Mouse (Mus musculus) CH12.LX (cell line): ENCODE measurements around the gene Cd3d. TPM values are rescaled to one million over a fixed set of nuclear protein-coding genes. Genes with fewer than 3 reads are reported as not detected.
A peak's percentile ranks its signal among the peaks of the same experiment; 100 is the strongest.

Source experiments
- DNase-seq: peaks from one replicate; pipeline ENCODE4 v3.0.0-alpha.2; 2013; ENCODE audit errors: extremely low read depth
- H3K27ac ChIP-seq: 2 replicates; pipeline ENCODE4 v1.5.1; 2012; ENCODE audit warnings: low read depth, mild to moderate bottlenecking, control low read depth, moderate library complexity; ENCODE audit not compliant: insufficient read depth
- H3K27me3 ChIP-seq: replicated peaks from 2 replicates; pipeline ENCODE3; 2012; ENCODE audit warnings: inconsistent platforms
- H3K36me3 ChIP-seq, 2 experiments: replicated peaks in 1 of 2; 2 replicates each; pipeline versions ENCODE3 to v1.6.1; 2012; ENCODE audit warnings: inconsistent platforms in 1 of 2, low read length in 1 of 2, mild to moderate bottlenecking in 1 of 2, mixed read lengths in 1 of 2, moderate library complexity in 1 of 2; ENCODE audit not compliant: control insufficient read depth in 1 of 2, insufficient read depth in 1 of 2
- H3K4me1 ChIP-seq, 2 experiments: 2 replicates each; pipeline ENCODE4 v1.6.1; 2012; ENCODE audit warnings: inconsistent platforms in 1 of 2, moderate library complexity in 1 of 2; ENCODE audit not compliant: insufficient read depth in 2 of 2, control insufficient read depth in 1 of 2
- H3K4me2 ChIP-seq: 2 replicates; pipeline ENCODE4 v1.6.1; 2012; ENCODE audit warnings: low read depth, mild to moderate bottlenecking, control low read depth; ENCODE audit not compliant: poor library complexity, insufficient read depth, severe bottlenecking
- H3K4me3 ChIP-seq, 3 experiments: fragments of 150-350 bp in 1 of 3; sonication (generic) in 1 of 3; replicated peaks in 1 of 3; 2 replicates each; pipeline versions ENCODE3 to v1.5.1; 2011 to 2012; ENCODE audit warnings: low read depth in 2 of 3, low read length in 2 of 3, mild to moderate bottlenecking in 2 of 3, moderate library complexity in 2 of 3, control low read depth in 1 of 3, improper control_type of control experiment in 1 of 3, inconsistent platforms in 1 of 3, mixed read lengths in 1 of 3; ENCODE audit not compliant: poor library complexity in 1 of 3
- H3K79me2 ChIP-seq: replicated peaks from 2 replicates; pipeline ENCODE4 v1.6.1; 2012; ENCODE audit warnings: mild to moderate bottlenecking, moderate library complexity; ENCODE audit not compliant: control insufficient read depth, poor library complexity, insufficient read depth, severe bottlenecking; ENCODE audit errors: extremely low read depth
- H3K9ac ChIP-seq: 2 replicates; pipeline ENCODE4 v1.6.1; 2012; ENCODE audit warnings: low read depth, mild to moderate bottlenecking, control low read depth, moderate library complexity; ENCODE audit not compliant: insufficient read depth
- H3K9me3 ChIP-seq: replicated peaks from 2 replicates; pipeline ENCODE3; 2012; ENCODE audit warnings: low read length, inconsistent platforms, mixed read lengths
- BHLHE40 ChIP-seq: IDR thresholded peaks from 2 replicates; pipeline ENCODE4 v1.6.1; 2011; ENCODE audit warnings: mild to moderate bottlenecking, low read depth, low read length, improper control_type of control experiment
- CHD1 ChIP-seq: IDR thresholded peaks from 2 replicates; pipeline ENCODE4 v1.6.1; 2012; ENCODE audit warnings: low read depth, low read length, improper control_type of control experiment, inconsistent platforms
- CHD2 ChIP-seq: IDR thresholded peaks from 2 replicates; pipeline ENCODE4 v1.6.1; 2011; ENCODE audit warnings: low read length, improper control_type of control experiment
- E2F4 ChIP-seq: IDR thresholded peaks from 2 replicates; pipeline ENCODE4 v1.6.1; 2011; ENCODE audit warnings: low read depth, low read length, improper control_type of control experiment; ENCODE audit not compliant: insufficient replicate concordance
- ELF1 ChIP-seq: IDR thresholded peaks from 2 replicates; pipeline ENCODE4 v1.6.1; 2014; ENCODE audit warnings: low read depth, mild to moderate bottlenecking, inconsistent platforms, low read length, improper control_type of control experiment
- EP300 ChIP-seq: IDR thresholded peaks from 2 replicates; pipeline ENCODE4 v1.6.1; 2011; ENCODE audit warnings: low read length, improper control_type of control experiment
- ETS1 ChIP-seq: conservative IDR thresholded peaks from 2 replicates; pipeline ENCODE4 v1.6.1; 2012; ENCODE audit warnings: low read depth, mild to moderate bottlenecking, inconsistent platforms, low read length, improper control_type of control experiment, moderate library complexity
- GABPA ChIP-seq: IDR thresholded peaks from 2 replicates; pipeline ENCODE4 v1.6.1; 2012; ENCODE audit warnings: low read depth, low read length, improper control_type of control experiment, inconsistent platforms; ENCODE audit not compliant: insufficient replicate concordance
- HCFC1 ChIP-seq: IDR thresholded peaks from 2 replicates; pipeline ENCODE4 v1.6.1; 2012; ENCODE audit warnings: low read depth, mild to moderate bottlenecking, inconsistent platforms, low read length, improper control_type of control experiment
- JUN ChIP-seq: IDR thresholded peaks from 2 replicates; pipeline ENCODE4 v1.6.1; 2011; ENCODE audit warnings: low read depth, mild to moderate bottlenecking, low read length, improper control_type of control experiment, moderate library complexity; ENCODE audit not compliant: insufficient read depth
- JUND ChIP-seq: conservative IDR thresholded peaks from 2 replicates; pipeline ENCODE4 v1.6.1; 2011; ENCODE audit warnings: low read depth, low read length, improper control_type of control experiment
- MAFK ChIP-seq: IDR thresholded peaks from 2 replicates; pipeline ENCODE4 v1.6.1; 2011; ENCODE audit warnings: low read length, improper control_type of control experiment; ENCODE audit not compliant: insufficient replicate concordance
- MEF2A ChIP-seq: IDR thresholded peaks from 2 replicates; pipeline ENCODE4 v1.6.1; 2014; ENCODE audit warnings: low read depth, mild to moderate bottlenecking, inconsistent platforms, low read length, improper control_type of control experiment, borderline replicate concordance
- MXI1 ChIP-seq: IDR thresholded peaks from 2 replicates; pipeline ENCODE4 v1.6.1; 2011; ENCODE audit warnings: mild to moderate bottlenecking, low read depth, low read length, improper control_type of control experiment
- MYC ChIP-seq: IDR thresholded peaks from 2 replicates; pipeline ENCODE4 v1.6.1; 2011; ENCODE audit warnings: low read depth, mild to moderate bottlenecking, improper control_type of control experiment, low read length
- NELFE ChIP-seq: IDR thresholded peaks from 2 replicates; pipeline ENCODE4 v1.6.1; 2011; ENCODE audit warnings: low read depth, low read length, improper control_type of control experiment
- NRF1 ChIP-seq: IDR thresholded peaks from 2 replicates; pipeline ENCODE4 v1.6.1; 2014; ENCODE audit warnings: low read depth, mild to moderate bottlenecking, inconsistent platforms, low read length, improper control_type of control experiment, moderate library complexity
- PAX5 ChIP-seq: IDR thresholded peaks from 2 replicates; pipeline ENCODE4 v1.6.1; 2012; ENCODE audit warnings: low read length, inconsistent platforms, mixed read lengths
- POLR2A ChIP-seq: IDR thresholded peaks from 2 replicates; pipeline ENCODE4 v1.6.1; 2011; ENCODE audit warnings: low read depth, mild to moderate bottlenecking, improper control_type of control experiment, low read length
- POLR2AphosphoS2 ChIP-seq: IDR thresholded peaks from 2 replicates; pipeline ENCODE4 v1.6.1; 2011; ENCODE audit warnings: low read depth, low read length, improper control_type of control experiment
- RAD21 ChIP-seq: IDR thresholded peaks from 2 replicates; pipeline ENCODE4 v1.6.1; 2011; ENCODE audit warnings: low read depth, mild to moderate bottlenecking, low read length, improper control_type of control experiment, moderate library complexity
- RCOR1 ChIP-seq: conservative IDR thresholded peaks from 2 replicates; pipeline ENCODE4 v1.6.1; 2012; ENCODE audit warnings: low read depth, mild to moderate bottlenecking, inconsistent platforms, low read length, improper control_type of control experiment
- SIN3A ChIP-seq: IDR thresholded peaks from 2 replicates; pipeline ENCODE4 v1.6.1; 2012; ENCODE audit warnings: low read length, improper control_type of control experiment, inconsistent platforms
- TBP ChIP-seq: conservative IDR thresholded peaks from 2 replicates; pipeline ENCODE4 v1.6.1; 2011; ENCODE audit warnings: low read depth, low read length, improper control_type of control experiment
- TCF12 ChIP-seq: IDR thresholded peaks from 2 replicates; pipeline ENCODE4 v1.6.1; 2014; ENCODE audit warnings: low read depth, mild to moderate bottlenecking, inconsistent platforms, low read length, improper control_type of control experiment
- UBTF ChIP-seq: IDR thresholded peaks from 2 replicates; pipeline ENCODE4 v1.6.1; 2012; ENCODE audit warnings: low read depth, mild to moderate bottlenecking, inconsistent platforms, low read length, improper control_type of control experiment, moderate library complexity
- USF1 ChIP-seq: IDR thresholded peaks from 2 replicates; pipeline ENCODE4 v1.6.1; 2014; ENCODE audit warnings: low read depth, mild to moderate bottlenecking, inconsistent platforms, low read length, improper control_type of control experiment
- USF2 ChIP-seq: conservative IDR thresholded peaks from 2 replicates; pipeline ENCODE4 v1.6.1; 2011; ENCODE audit warnings: low read depth, low read length, improper control_type of control experiment
- ZC3H11A ChIP-seq: IDR thresholded peaks from 2 replicates; pipeline ENCODE4 v1.6.1; 2012; ENCODE audit warnings: low read depth, mild to moderate bottlenecking, inconsistent platforms, low read length, improper control_type of control experiment
- ZKSCAN1 ChIP-seq: IDR thresholded peaks from 2 replicates; pipeline ENCODE4 v1.6.1; 2012; ENCODE audit warnings: low read depth, inconsistent platforms, low read length, improper control_type of control experiment, borderline replicate concordance
- ZMIZ1 ChIP-seq: IDR thresholded peaks from 2 replicates; pipeline ENCODE4 v1.6.1; 2012; ENCODE audit warnings: low read depth, mild to moderate bottlenecking, inconsistent platforms, low read length, improper control_type of control experiment
- ZNF384 ChIP-seq: IDR thresholded peaks from 2 replicates; pipeline ENCODE4 v1.6.1; 2012; ENCODE audit warnings: low read depth, low read length, improper control_type of control experiment, inconsistent platforms
- dilution Hi-C: fragments of 300-500 bp; cut with MboI; formaldehyde crosslinking; loops from 2 replicates; pipeline ENCODE4 v1.14.3; 2020; ENCODE audit warnings: low sequenced_read_pairs; ENCODE audit not compliant: extremely low pct_unique_long_range_greater_than_20kb, extremely low pct_ligation_motif_present
- in situ Hi-C: fragments of 300-500 bp; cut with MboI; formaldehyde crosslinking; loops from 3 replicates; pipeline ENCODE4 v1.14.3; 2019; ENCODE audit warnings: low sequenced_read_pairs, low pct_ligation_motif_present, low pct_unique_long_range_greater_than_20kb, mixed read lengths
- polyA plus RNA-seq: library from polyadenylated mRNA; unstranded; fragments of >175 nt; gene quantifications from 2 replicates; pipeline ENCODE4 v1.2.1, GENCODE M21; 2012; ENCODE audit warnings: low read depth; ENCODE audit not compliant: insufficient read length
- total RNA-seq, 2 experiments: library from RNA; depleted of rRNA; stranded (reverse); fragments of 300-350 nt in 1 of 2; fragments of >200 nt in 1 of 2; gene quantifications; 2 replicates each; pipeline ENCODE4 v1.2.3; 2012 to 2014

Gene Cd3d
- total and polyA plus RNA-seq, 3 experiments: 0.27 to 5.5 (median 2.6) TPM

DNA sequence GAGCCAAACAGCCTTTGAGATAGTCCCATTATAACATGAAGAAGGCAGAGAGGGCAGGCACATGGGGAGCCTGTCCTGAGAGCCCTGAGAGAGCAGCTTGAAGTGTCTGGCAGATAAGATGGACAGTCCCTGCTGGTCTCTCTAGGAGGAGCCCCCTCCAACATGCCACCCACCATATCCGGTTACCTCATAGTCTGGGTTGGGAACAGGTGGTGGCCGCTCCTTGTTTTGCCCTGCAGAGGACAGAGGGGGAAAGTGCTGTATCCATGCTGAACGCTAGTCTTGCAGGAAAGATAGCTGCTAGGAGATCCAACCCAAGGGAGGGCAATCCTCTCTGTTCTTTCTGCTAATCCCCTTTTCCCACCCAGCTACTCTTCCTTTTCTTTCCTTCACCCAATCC lies 18.7 kb downstream of the Cd3d start:
- Histone ChIP-seq H3K4me1 (peaks cover 6 to 10% of the 10 kb centered on the region in 2 experiments; a peak in 3 of 4 replicates), H3K27ac (no peak overlapping the region), H3K36me3 (no peaks in the 10 kb centered on the region), H3K4me3 (no peak overlapping the region), H3K79me2 (no peaks in the 10 kb centered on the region), H3K9ac (no peak overlapping the region), H3K9me3 (no peaks in the 10 kb centered on the region), H3K4me2 (no peak overlapping the region), H3K27me3 (no peaks in the 10 kb centered on the region)
- no peak for DNase-seq
- dilution Hi-C loops (no loop called here), in situ Hi-C loops (loop anchor here (25.0 kb wide), 1 partner anchor 387 kb away; the partner anchor contains the start of gene Fxyd2)
- TF ChIP-seq RAD21: no peak
- TF ChIP-seq EP300: no peak
- TF ChIP-seq USF2: no peak
- TF ChIP-seq TCF12: no peak
- no peak for TF ChIP-seq E2F4
- TF ChIP-seq NRF1: no peak
- TF ChIP-seq JUN: no peak
- TF ChIP-seq GABPA: no peak
- TF ChIP-seq MYC: no peak
- no peak for TF ChIP-seq UBTF
- no peak for TF ChIP-seq SIN3A
- no peak for TF ChIP-seq RCOR1
- TF ChIP-seq ZMIZ1: no peak
- no peak for TF ChIP-seq POLR2A
- no peak for TF ChIP-seq PAX5

DNA sequence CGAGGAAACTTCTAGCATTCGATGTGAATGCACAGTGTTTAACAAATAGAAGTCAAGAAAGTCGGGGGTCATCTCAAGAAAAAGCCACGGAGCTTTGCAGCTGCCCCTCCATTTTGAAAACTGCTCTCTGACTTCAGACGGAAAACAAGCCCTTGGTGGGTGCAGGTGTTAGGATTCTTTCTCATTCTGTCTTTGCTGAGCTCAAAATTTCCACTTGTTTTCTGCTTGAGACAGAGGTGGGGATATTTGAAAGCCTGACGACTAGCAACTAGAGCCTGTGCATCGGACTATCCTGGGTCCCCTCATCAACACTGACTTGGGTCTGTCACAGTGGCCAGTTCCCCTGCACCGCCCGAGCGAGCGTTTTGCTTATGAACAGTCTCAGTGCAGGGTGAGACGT lies 25.8 kb downstream of the Cd3d start:
- Histone ChIP-seq H3K4me1 (peaks cover 15 to 25% of the 10 kb centered on the region in 2 experiments), H3K27me3 (no peaks in the 10 kb centered on the region), H3K36me3 (no peaks in the 10 kb centered on the region), H3K79me2 (no peaks in the 10 kb centered on the region), H3K27ac (no peak overlapping the region), H3K4me2 (peak overlapping the region; percentile 41), H3K4me3 (no peak overlapping the region), H3K9ac (peak overlapping the region; percentile 7; the same call in 1 of the 2 replicates), H3K9me3 (no peaks in the 10 kb centered on the region)
- no peak for DNase-seq
- in situ Hi-C loops (loop anchor here (5.0 to 25.0 kb wide), 2 partner anchors 35 to 380 kb away; partner anchors contain the start of gene Fxyd2), dilution Hi-C loops (no loop called here)
- no peak for TF ChIP-seq ZC3H11A
- TF ChIP-seq ELF1: no peak
- no peak for TF ChIP-seq TBP
- TF ChIP-seq ZMIZ1: no peak
- 0 out of 2 replicates have a peak, but pooled peaks have one; percentile 30 for TF ChIP-seq MXI1
- TF ChIP-seq JUND: peak; percentile 55; the same call in 1 of the 2 replicates
- TF ChIP-seq RCOR1: no peak
- TF ChIP-seq ETS1: no peak; the same call in 1 of the 2 replicates
- TF ChIP-seq BHLHE40: no peak
- TF ChIP-seq USF2: no peak
- TF ChIP-seq NELFE: no peak
- no peak for TF ChIP-seq ZNF384
- TF ChIP-seq MAFK: 0 out of 2 replicates have a peak, but pooled peaks have one; percentile 14
- no peak for TF ChIP-seq HCFC1
- no peak for TF ChIP-seq ZKSCAN1
- no peak for TF ChIP-seq NRF1
- no peak; the same call in 1 of the 2 replicates for TF ChIP-seq CHD2
- no peak for TF ChIP-seq SIN3A
- TF ChIP-seq PAX5: no peak
- no peak for TF ChIP-seq RAD21
- TF ChIP-seq CHD1: 0 out of 2 replicates have a peak, but pooled peaks have one; percentile 45
- no peak for TF ChIP-seq POLR2AphosphoS2
- 0 out of 2 replicates have a peak, but pooled peaks have one; percentile 24 for TF ChIP-seq MEF2A
- no peak for TF ChIP-seq USF1
- no peak for TF ChIP-seq POLR2A
- TF ChIP-seq E2F4: no peak
